Mouse (Mus musculus) spleen, postnatal 14 days (tissue): ENCODE results near the gene Lpar5.
"Not testable (repeated sequence)": the region's sequence is repeated elsewhere in the genome, so short reads cannot be mapped to it uniquely, and the experiment has no call there.

Experiments
- DNase-seq, 2 experiments: peaks; one replicate each; pipeline ENCODE4 v3.0.0; 2021 to 2022; ENCODE audit warnings: low spot score in 2 of 2

The Lpar5 gene

GRCm38 (mm10) chr6:125067571-125067995 is at the start of gene Lpar5:
Lpar5 (plus strand) TSS chr6:125067920.
- no peak for DNase-seq

GRCm38 (mm10) chr6:125030532-125030931 is 37.2 kb upstream of the Lpar5 start:
- DNase-seq: peak; percentile 32 to 63

GRCm38 (mm10) chr6:125031604-125032003 is 36.1 kb upstream of the Lpar5 start:
- DNase-seq: no peak

- no peak for DNase-seq
Measured at GRCm38 (mm10) chr6:125038666-125039065, 29.1 kb upstream of the Lpar5 start.

- DNase-seq: no peak
Measured at GRCm38 (mm10) chr6:125039131-125039530, 28.6 kb upstream of the Lpar5 start.

GRCm38 (mm10) chr6:125039533-125040153 is 28.1 kb upstream of the Lpar5 start, which contains the start of gene Ing4:
Ing4 (plus strand) TSS chr6:125039760.
- DNase-seq: peak; percentile 66 to 81

- DNase-seq: no peak
Measured at GRCm38 (mm10) chr6:125040221-125040620, 27.5 kb upstream of the Lpar5 start.

GRCm38 (mm10) chr6:125041047-125041446 is 26.7 kb upstream of the Lpar5 start:
- DNase-seq: no peak

GRCm38 (mm10) chr6:125042081-125042480 is 25.6 kb upstream of the Lpar5 start:
- no peak for DNase-seq

GRCm38 (mm10) chr6:125046691-125047090 is 21.0 kb upstream of the Lpar5 start:
- peak; percentile 34 to 71 for DNase-seq

- DNase-seq: no peak
Measured at GRCm38 (mm10) chr6:125049678-125050077, 18.0 kb upstream of the Lpar5 start, which contains the start of gene Acrbp. Acrbp (plus strand) TSS chr6:125049689.

GRCm38 (mm10) chr6:125051237-125051636 is 16.5 kb upstream of the Lpar5 start:
- no peak for DNase-seq

GRCm38 (mm10) chr6:125061493-125061892 is 6.2 kb upstream of the Lpar5 start:
- DNase-seq: no peak

GRCm38 (mm10) chr6:125062511-125062910 is 5.2 kb upstream of the Lpar5 start:
- no peak for DNase-seq

GRCm38 (mm10) chr6:125063906-125064305 is 3.8 kb upstream of the Lpar5 start:
- DNase-seq: no peak

- DNase-seq: not testable (repeated sequence)
Measured at GRCm38 (mm10) chr6:125065223-125065622, 2.5 kb upstream of the Lpar5 start.

GRCm38 (mm10) chr6:125071170-125071895 is 3.6 kb downstream of the Lpar5 start:
- peak; percentile 50 to 53 for DNase-seq

- no peak for DNase-seq
Measured at GRCm38 (mm10) chr6:125071896-125072279, 4.2 kb downstream of the Lpar5 start.

GRCm38 (mm10) chr6:125073825-125074224 is 6.1 kb downstream of the Lpar5 start:
- DNase-seq: no peak

- no peak for DNase-seq
Measured at GRCm38 (mm10) chr6:125081394-125081793, 13.7 kb downstream of the Lpar5 start.

GRCm38 (mm10) chr6:125081797-125082560 is 14.3 kb downstream of the Lpar5 start:
- peak in 1 of 2 experiments; percentile 40 for DNase-seq

- DNase-seq: no peak
Measured at GRCm38 (mm10) chr6:125082801-125083386, 15.2 kb downstream of the Lpar5 start.
